Mouse (Mus musculus) erythroblast, embryonic 14.5 days (primary cell): Measurements from ENCODE around the gene Zfp985. TPM values are rescaled to one million over a fixed set of nuclear protein-coding genes. Genes with fewer than 3 reads are reported as not detected.
"Not testable (repeated sequence)": the region's sequence is repeated elsewhere in the genome, so short reads cannot be mapped to it uniquely, and the experiment has no call there.

ENCODE experiments used
- H3K27me3 ChIP-seq: 2 replicates; pipeline ENCODE4 v1.6.1; 2012; ENCODE audit warnings: inconsistent platforms; ENCODE audit not compliant: control insufficient read depth
- H3K36me3 ChIP-seq: 2 replicates; pipeline ENCODE4 v1.6.1; 2012; ENCODE audit warnings: mild to moderate bottlenecking, inconsistent platforms; ENCODE audit not compliant: control insufficient read depth
- H3K4me1 ChIP-seq: 2 replicates; pipeline ENCODE4 v1.6.1; 2012; ENCODE audit warnings: inconsistent platforms; ENCODE audit not compliant: control insufficient read depth
- H3K4me3 ChIP-seq: replicated peaks from 2 replicates; pipeline ENCODE3; 2012; ENCODE audit warnings: moderate library complexity, mild to moderate bottlenecking, inconsistent platforms
- H3K9me3 ChIP-seq: 2 replicates; pipeline ENCODE4 v1.6.1; 2012; ENCODE audit warnings: low read length, inconsistent platforms, mixed read lengths; ENCODE audit not compliant: control insufficient read depth
- GATA1 ChIP-seq: IDR thresholded peaks from 2 replicates; pipeline ENCODE4 v1.6.1; 2012; ENCODE audit warnings: low read length, inconsistent platforms, mixed read lengths
- TAL1 ChIP-seq: IDR thresholded peaks from 3 replicates; pipeline ENCODE4 v1.6.1; 2012; ENCODE audit warnings: low read length, inconsistent platforms, mixed read lengths
- polyA plus RNA-seq: library from polyadenylated mRNA; stranded (reverse); fragments of >175 nt; gene quantifications from 2 replicates; pipeline ENCODE4 v1.2.3, GENCODE M21; 2012

Gene Zfp985
- polyA plus RNA-seq, 1 experiment: not detected

DNA sequence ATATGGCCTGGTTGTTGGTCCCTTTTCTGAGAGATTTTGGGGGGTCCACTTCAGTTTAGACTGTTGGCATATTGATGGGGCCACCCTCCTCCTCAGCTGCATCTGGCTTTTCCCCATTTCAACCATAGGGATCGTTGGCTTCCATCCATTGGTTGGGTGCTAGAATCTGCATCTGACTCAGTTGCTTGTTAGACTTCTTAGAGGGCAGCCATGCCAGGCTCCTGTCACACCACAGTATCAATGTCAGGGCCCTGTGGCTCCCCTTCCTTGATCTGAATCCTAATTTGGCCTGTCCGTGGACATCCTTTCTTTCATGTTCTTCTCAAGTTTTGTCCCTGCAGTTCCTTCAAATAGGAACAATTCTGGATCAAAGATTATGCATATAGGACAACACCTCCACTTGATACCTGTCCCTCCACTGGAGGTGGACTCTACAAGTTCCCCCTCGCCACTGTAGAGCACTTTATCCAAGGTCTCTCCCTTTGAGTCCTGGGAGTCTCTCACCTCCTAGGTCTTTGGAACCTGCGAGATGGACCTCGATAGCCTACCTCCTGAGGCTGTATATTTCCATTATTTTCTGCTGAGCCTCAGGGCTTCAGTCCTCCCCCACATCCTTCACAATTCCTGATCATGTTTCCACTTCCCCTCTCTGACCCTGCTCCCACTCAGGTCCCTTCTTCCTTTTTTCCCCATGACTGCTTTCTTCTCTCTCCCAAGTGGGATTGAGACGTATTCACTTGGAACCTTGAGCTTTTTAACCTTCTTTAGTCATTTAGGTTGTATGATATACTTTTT lies 12.5 kb downstream of the Zfp985 start:
- Histone ChIP-seq H3K36me3 (no peaks in the 10 kb centered on the region), H3K27me3 (no peaks in the 10 kb centered on the region), H3K9me3 (peaks cover 13% of the 10 kb centered on the region), H3K4me3 (no peak overlapping the region), H3K4me1 (no peaks in the 10 kb centered on the region)
- TF ChIP-seq TAL1: no peak
- TF ChIP-seq GATA1: no peak

DNA sequence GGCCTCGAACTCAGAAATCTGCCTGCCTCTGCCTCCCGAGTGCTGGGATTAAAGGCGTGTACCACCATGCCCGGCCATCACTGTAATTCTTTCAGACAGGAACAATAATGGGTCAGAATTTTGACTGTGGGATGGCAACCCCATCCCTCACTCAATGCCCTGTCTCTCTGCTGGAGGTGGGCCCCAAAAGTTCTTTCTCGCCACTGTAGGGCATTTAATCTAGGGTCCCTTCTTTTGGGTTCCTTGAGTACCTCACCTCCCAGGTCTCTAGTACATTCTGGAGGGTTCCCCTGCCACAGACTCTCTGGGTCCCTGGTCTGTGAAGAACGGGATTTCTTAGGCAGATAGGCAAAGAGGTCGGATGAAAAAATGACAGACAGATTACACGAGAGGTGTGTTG lies 18.1 kb downstream of the Zfp985 start:
- H3K9me3 ChIP-seq: peaks cover 11% of the 10 kb centered on the region
- H3K4me1 ChIP-seq, H3K36me3 ChIP-seq, H3K27me3 ChIP-seq, H3K4me3 ChIP-seq: not testable (repeated sequence)

DNA sequence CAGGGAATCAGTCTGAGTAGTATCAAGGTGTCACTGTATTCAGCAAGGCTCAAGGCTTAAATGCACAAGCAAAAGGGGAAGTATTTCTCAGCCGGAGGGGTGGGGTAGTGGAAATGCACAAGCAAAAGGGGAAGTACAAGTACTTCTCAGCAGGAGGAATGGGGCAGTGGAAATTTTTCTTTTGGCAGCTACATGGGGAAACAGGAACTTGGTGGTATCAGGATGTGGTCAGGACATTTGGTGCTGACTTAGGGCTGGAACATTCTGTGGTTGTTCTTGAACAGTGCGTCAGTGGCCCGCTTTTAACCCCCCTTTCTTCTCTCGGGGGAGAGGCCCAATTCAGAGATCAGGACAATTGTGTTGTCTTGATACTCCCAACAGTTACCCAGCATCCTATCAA lies 26.3 kb downstream of the Zfp985 start:
- H3K9me3 ChIP-seq, H3K36me3 ChIP-seq, H3K4me3 ChIP-seq, H3K27me3 ChIP-seq, H3K4me1 ChIP-seq: not testable (repeated sequence)

DNA sequence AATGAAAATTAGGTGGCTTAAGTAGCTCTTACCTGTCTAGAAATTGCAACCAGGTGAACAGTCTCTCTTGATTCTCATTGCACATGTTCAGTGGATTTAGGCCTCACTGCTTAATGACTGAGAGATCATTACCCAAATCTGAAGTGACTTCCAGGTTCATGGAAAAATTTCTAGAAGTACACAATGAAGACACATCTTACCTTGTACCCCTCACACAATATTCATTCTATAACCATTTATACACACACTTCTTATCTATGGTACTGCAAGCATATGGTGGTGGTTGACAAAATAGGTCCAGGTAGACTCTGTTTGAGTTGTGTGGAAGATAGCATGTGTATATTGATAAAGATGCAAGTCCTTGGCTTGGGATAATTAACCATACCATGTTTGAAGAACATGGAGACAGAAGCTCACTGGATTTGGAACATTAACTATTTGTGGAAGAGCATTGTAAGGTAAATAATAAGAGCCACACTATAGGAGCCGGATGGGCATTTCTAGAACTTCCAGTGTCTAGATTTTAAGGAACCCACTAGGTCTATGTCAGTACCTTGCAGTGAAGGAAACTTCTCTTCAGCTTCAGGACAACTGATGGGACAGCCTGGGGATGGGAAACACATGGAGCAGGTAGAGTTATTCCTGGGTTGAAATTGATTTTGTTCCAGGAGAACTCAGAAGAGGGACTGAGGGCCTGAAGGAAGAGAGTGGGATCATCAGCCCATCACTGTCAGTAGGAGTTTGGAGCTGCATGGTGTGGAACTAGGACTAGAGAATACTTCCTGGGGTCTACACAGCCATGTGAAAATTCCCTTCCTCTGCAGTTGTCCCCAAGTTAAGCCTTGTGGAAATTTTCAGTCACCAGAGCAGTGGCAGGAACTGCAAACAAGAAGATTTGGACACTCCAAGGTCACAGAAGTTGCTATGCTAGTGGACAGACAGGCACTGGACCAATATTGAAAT lies 33.7 kb downstream of the Zfp985 start:
- H3K9me3 ChIP-seq: peaks cover 9% of the 10 kb centered on the region
- H3K36me3 ChIP-seq: no peaks in the 10 kb centered on the region
- no peak for TF ChIP-seq TAL1
- TF ChIP-seq GATA1: no peak
- H3K27me3 ChIP-seq: no peaks in the 10 kb centered on the region
- no peaks in the 10 kb centered on the region for H3K4me1 ChIP-seq
- no peak overlapping the region for H3K4me3 ChIP-seq

DNA sequence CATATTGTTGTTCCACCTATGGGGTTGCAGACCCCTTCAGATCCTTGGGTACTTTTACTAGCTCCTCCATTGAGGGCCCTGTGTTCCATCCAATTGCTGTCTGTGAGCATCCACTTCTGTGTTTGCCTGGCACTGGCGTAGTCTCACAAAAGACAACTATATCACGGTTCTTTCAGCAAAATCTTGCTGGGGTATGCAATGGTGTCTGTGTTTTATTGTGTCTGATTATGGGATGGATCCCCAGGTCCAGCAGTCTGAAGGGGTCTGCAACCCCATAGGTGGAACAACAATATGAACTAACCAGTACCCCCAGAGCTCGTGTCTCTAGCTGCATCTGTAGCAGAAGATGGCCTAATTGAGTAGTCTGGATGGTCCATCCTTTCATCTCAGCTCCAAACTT lies 41.6 kb downstream of the Zfp985 start:
- H3K27me3 ChIP-seq, H3K36me3 ChIP-seq, H3K4me3 ChIP-seq, H3K4me1 ChIP-seq: not testable (repeated sequence)
- peaks cover 16% of the 10 kb centered on the region for H3K9me3 ChIP-seq

DNA sequence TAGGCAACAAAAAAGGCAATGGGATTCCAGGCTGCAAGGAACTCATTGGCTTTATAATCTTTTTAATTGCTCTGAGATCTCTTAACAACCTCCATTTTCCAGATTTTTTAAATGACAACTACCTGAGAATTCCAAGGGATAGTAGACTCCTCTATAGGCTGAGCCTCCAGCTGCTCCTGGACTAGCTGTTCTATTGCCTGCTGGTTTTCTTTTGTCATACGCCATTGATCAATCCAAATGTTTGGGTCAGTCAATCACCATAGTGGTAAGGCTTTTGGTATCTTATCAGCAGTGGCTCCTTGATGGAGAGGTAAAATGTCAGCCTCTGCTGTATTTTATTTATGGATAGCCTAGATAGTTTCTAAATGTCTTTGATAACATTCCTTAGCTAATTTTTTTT lies 44.6 kb downstream of the Zfp985 start:
- TF ChIP-seq GATA1: no peak
- no peaks in the 10 kb centered on the region for H3K36me3 ChIP-seq
- peaks cover 17% of the 10 kb centered on the region for H3K9me3 ChIP-seq
- no peaks in the 10 kb centered on the region for H3K4me1 ChIP-seq
- no peak overlapping the region for H3K4me3 ChIP-seq
- H3K27me3 ChIP-seq: no peaks in the 10 kb centered on the region

DNA sequence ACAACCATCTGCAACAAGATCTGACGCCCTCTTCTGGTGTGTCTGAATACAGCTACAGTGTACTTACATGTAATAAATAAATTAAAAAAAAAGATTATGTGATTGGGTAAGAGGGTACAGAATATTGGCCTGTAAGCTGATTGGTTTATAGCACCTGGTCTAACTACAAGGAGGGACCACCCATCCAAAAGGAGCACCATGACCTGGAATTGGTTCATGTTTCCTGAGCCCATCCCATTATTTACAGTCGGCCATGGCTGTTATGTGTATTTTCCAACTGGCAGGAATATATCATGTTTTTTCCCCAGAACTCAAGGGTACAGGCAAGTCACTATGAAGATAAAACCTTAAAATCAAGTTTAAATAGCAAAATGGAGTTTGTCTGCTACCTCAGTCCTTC lies 45.8 kb downstream of the Zfp985 start:
- H3K36me3 ChIP-seq: no peaks in the 10 kb centered on the region
- no peak overlapping the region for H3K4me3 ChIP-seq
- peaks cover 22% of the 10 kb centered on the region for H3K9me3 ChIP-seq
- no peaks in the 10 kb centered on the region for H3K27me3 ChIP-seq
- H3K4me1 ChIP-seq: no peaks in the 10 kb centered on the region
- TF ChIP-seq TAL1: no peak
- TF ChIP-seq GATA1: no peak

DNA sequence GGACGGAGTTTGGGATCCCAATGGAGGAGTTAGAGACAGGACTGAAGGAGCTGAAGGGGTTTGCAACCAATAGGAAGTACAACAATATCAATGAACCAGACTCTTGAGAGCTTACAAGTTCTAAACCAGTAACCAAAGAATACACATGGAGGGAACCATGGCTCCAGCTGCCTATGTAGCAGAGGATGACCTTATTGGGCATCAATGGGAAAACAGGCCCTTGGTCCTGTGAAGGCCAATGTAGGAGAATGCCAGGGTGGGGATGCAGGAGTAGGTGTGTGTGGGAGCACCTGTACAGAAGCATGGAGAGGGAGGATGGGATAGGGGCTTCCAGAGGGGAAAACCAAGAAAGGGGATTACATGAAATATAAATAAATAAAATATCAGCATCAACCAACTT lies 48.8 kb downstream of the Zfp985 start:
- no peaks in the 10 kb centered on the region for H3K36me3 ChIP-seq
- peaks cover 28% of the 10 kb centered on the region for H3K9me3 ChIP-seq
- no peaks in the 10 kb centered on the region for H3K27me3 ChIP-seq
- TF ChIP-seq GATA1: no peak
- TF ChIP-seq TAL1: no peak
- no peak overlapping the region for H3K4me3 ChIP-seq
- no peaks in the 10 kb centered on the region for H3K4me1 ChIP-seq

DNA sequence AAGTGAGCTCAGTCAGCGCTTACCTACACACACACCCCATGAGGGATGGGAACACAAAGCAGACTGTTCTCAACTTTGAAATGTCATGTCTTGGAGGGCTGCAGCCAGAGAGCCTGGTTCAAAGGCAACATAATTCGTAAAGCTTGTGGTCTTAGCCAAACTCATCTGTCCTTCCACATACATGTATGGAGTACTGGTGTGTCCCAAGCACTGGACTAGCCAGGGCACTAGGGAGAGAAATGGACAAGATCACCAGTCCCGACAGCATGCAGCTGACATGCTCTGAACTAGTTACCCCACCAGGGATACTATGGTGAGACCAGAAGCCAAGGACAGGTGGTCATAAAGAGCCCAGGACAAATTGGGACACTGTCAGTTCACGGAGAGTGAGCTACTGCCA lies 50.7 kb downstream of the Zfp985 start:
- Histone ChIP-seq H3K36me3 (no peaks in the 10 kb centered on the region), H3K9me3 (peaks cover 30% of the 10 kb centered on the region), H3K4me1 (no peaks in the 10 kb centered on the region), H3K4me3 (no peak overlapping the region), H3K27me3 (no peaks in the 10 kb centered on the region)
- no peak for TF ChIP-seq GATA1
- TF ChIP-seq TAL1: no peak

DNA sequence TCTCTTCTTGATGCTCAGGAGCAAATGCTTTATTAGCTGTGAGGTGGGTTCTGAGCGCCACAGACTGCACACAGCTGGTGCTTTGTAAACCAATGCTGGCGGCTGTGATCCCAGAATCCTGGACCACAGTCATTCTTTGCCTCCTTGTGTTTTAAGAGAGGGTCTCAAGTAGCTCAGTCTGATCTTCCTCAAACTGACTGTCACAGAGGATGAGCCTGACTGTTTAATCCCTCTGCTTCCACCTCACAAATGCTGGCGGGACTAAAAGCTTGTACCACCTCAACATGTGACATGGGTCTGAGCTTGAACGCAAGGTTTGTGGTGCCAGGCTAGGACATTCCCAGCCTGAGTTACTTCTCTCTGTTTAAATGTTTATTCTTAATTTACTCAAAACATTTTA lies 52.4 kb downstream of the Zfp985 start:
- TF ChIP-seq GATA1 (no peak), TAL1 (no peak)
- H3K4me3 ChIP-seq: no peak overlapping the region
- no peaks in the 10 kb centered on the region for H3K4me1 ChIP-seq
- no peaks in the 10 kb centered on the region for H3K27me3 ChIP-seq
- H3K9me3 ChIP-seq: peaks cover 22% of the 10 kb centered on the region
- H3K36me3 ChIP-seq: no peaks in the 10 kb centered on the region

DNA sequence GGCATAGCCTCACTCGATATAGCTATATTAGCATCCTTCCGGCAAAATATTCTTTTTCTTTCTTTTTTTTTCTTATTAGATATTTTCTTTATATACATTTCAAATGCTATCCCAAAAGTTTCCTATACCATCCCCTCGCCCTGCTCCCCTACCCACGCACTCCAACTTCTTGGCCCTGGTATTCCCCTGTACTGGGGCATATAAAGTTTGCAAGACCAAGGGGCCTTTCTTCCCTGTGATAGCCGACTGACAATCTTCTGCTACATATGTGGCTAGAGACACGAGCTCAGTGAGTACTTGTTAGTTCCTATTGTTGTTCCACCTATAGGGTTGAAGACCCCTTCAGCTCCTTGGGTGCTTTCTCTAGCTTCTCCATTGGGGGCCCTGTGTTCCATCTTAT lies 53.4 kb downstream of the Zfp985 start:
- H3K4me3 ChIP-seq, H3K4me1 ChIP-seq, H3K27me3 ChIP-seq, H3K36me3 ChIP-seq: not testable (repeated sequence)
- H3K9me3 ChIP-seq: peaks cover 22% of the 10 kb centered on the region

DNA sequence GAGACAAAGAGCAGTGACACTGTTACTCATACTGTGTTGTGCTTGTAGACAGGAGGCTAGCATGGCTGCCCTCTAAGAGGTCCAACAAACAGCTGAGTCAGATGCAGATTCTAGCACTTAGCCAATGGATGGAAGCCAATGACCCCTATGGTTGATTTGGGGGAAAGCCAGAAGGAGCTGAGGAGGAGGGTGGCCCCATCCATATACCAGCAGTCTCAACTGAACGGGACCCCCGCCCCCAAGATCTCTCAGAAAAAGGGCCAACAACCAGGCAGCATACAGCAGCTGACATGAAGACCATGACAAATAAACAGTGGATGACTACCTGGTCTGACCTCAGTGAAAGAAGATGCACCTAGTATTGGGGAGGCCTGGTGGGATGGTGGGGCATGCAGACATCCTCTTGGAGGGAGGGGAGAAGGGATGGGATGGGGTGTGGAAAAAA lies 80.8 kb downstream of the Zfp985 start:
- H3K4me1 ChIP-seq, H3K36me3 ChIP-seq, H3K27me3 ChIP-seq, H3K9me3 ChIP-seq, H3K4me3 ChIP-seq: not testable (repeated sequence)
